Mouse (Mus musculus) common myeloid progenitor, adult 5-6 weeks (primary cell): ENCODE data around the gene Fbxo46. TPM values are rescaled to one million over a fixed set of nuclear protein-coding genes. Genes with fewer than 3 reads are reported as not detected.
"Not testable (repeated sequence)": the region's sequence is repeated elsewhere in the genome, so short reads cannot be mapped to it uniquely, and the experiment has no call there.

Experiments used
- ATAC-seq: replicated peaks from 2 replicates; pipeline ENCODE4 v1.8.0; 2016; ENCODE audit warnings: low read depth, mild to moderate bottlenecking, moderate TSS enrichment, inconsistent platforms; ENCODE audit not compliant: poor library complexity, severe bottlenecking
- total RNA-seq: library from RNA; stranded (forward); fragments of 200-1000, 187-1606 nt; gene quantifications from 2 replicates; pipeline ENCODE4 v1.2.3, GENCODE M21; 2017

Fbxo46 gene
- total RNA-seq, 1 experiment from 2014 or later = 6.6 TPM

DNA sequence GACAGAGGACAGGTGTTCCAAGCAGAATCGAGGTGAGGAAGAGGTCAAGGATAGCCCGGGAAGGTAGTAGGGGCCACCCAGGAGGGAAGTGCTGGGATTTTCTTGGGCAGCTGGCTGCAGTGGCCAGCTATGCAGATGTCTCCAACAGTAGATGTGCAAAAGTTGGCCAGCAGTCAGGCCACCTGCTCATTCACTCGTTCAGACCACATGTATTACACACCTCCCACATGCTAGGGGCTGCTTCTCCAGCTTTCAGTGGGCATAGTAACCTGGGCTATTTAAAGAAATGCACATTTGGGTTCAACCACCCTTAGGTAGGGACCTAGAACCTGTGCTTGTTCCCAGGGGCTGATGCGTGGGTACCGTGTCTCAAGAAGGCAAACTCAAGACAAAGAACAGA is 8.1 kb downstream of the Fbxo46 start:
- no peak for ATAC-seq

DNA sequence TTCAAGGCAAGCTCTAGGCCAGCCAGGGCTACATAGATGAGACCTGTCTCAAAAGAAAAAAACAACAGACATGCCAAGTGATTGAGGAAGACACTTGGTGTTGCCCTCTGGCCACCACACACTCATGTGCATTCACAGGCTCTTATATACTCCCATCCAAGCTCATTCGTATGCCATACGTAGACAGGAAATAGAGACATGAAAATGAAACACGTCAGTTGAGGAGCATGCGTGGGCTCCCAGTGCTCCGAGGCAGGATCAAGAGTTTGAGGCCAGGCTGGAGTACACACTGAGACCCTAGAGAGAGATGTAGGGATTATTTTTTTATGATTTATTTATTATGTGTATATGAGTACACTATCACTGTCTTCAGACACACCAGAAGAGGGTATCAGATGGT is 9.7 kb downstream of the Fbxo46 start:
- ATAC-seq = no peak

DNA sequence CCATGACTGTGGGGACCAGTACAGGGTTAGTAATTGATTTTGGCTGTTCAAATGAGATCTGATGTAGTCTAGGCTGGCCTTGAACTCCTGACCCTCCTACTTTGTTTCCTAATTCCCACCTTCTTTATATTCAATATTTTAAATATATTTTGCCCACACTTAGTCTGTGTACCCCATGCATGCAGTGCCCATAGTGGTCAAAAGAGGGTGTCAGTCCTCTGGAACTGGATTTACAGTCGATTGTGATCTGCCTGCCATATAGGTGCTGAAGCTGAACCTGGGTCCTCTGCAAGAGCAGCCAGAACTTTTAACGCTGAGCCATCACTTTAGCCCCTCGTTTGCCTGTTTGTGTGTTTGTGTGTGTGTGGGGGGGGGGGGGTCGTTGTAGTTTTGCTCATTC is 11.0 kb downstream of the Fbxo46 start:
- ATAC-seq = no peak

- ATAC-seq = peak; percentile 99
Measured at GRCm38 (mm10) chr7:19131324-19131848, 11.7 kb downstream of the Fbxo46 start.

DNA sequence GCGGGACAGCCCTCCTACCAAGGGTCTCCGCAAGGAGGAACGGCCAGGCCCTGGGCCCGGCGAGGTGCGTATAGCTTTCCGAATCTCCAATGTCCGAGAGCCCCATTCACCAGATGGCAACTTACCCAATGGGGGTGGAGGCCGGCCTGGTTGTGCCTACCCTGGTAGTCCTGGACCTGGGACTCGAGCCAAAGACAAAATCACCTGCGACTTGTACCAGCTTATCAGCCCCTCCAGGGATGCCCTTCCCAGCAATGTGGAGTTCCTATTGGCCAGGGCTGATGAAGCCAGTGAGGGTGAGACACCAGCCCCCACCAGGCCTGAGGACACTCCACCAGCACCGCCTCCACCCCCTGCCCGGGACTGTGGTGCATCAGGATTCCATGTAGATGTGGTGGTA is 16.5 kb downstream of the Fbxo46 start:
- no peak for ATAC-seq

GRCm38 (mm10) chr7:19136673-19137334 is 17.1 kb downstream of the Fbxo46 start:
- peak; percentile 33; the same call in 1 of the 2 replicates for ATAC-seq

DNA sequence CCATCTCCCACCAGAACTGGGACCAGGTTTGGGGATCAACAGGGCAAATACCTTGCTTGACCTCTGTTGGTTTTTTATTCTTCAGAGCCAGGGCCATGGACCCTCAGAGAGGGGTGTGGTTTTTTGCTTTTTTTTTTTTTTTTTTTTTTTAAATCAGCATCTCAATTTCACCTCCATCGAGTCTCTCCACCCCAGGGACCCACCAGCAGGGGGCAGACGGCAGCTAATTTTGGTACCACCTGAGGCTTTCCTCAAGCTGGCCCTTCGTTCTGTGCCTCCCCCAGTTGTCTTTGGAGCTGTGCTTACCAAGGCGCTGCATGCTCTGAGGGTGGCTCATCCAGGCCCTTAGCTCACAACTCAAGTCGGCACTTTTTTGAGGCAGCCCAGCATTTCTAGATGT is 17.7 kb downstream of the Fbxo46 start:
- ATAC-seq = peak; percentile 65; the same call in 1 of the 2 replicates

DNA sequence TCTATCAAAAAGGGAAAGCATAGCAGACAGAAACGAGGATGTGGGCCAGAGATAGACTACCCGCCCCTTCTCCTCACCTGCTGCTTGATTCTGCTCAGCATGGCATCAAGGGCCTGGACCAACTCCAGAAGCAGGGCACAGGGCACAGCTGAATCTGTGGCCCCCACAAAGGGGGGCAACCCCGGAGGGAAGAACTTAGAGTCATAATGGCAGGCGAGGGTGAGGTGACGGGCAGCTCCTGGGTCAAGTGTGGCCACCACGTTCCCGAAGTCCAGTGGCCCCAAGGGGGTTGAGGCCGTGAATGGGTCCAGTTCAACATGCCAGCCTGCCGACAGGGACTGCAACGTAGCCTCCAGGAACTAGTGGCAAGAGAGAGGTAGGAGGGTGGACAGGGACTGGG is 27.1 kb downstream of the Fbxo46 start:
- ATAC-seq = no peak

DNA sequence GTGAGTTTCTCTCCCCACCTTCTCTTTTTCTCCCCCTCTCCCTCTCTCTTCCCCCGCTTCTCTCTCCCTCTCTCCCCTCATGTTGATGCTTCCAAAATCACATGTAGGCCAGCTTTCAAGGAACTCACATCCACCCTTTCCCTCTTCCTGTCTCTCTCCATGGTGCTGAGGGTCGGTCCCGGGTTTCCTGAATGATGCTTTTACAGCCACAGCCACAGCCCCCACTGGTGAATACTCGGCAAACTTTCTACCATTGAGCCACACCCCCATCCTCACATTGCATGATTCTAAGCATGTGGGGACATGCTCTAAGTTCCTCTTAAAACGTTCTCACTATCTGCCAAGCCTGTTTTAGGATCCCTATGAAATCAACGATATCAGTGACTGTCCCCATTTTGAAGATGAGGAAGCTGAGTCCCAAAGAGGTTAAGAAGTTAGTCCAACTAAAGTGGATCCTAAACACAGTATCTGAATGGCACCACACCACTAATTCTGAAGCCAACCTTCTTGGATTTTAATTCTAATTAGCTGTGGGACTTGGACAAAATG is 27.9 kb downstream of the Fbxo46 start:
- no peak for ATAC-seq

DNA sequence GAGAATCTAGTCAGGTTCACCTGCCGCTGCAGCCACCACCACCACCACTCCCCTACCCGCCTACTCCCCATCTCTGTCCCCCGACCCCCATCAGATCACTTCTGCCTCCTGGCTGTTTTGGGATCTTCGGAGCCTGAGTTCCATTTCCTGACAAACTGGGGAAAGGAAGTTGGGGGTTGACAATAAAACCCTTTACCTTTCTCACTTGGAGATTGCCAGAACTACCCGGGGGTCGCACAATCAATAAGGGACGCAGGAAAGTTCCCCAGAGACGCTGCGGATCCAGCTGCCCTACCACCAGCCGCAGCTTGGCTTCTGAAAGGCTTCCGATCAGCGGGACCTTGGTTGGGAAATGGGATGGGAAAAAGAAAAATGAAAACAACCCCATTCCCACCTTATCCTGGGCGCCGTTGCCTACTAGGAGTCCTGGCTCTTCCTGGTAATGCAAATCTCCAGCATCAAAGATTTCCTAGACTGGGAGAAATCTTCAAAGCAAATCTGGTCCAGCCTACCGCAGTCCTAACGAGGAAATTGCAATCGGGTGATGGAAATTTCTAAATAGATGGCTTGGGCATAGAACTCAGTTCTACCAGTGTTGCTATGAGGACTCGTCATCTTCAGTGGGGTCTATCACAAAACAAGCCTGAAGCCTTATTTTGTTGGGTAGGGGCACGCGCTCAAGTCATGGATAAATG is 28.7 kb downstream of the Fbxo46 start:
- ATAC-seq = no peak

GRCm38 (mm10) chr7:19148875-19149541 is 29.3 kb downstream of the Fbxo46 start, which contains the start of gene Qpctl:
Qpctl (minus strand) TSS chr7:19149291.
- ATAC-seq = peak; percentile 87

DNA sequence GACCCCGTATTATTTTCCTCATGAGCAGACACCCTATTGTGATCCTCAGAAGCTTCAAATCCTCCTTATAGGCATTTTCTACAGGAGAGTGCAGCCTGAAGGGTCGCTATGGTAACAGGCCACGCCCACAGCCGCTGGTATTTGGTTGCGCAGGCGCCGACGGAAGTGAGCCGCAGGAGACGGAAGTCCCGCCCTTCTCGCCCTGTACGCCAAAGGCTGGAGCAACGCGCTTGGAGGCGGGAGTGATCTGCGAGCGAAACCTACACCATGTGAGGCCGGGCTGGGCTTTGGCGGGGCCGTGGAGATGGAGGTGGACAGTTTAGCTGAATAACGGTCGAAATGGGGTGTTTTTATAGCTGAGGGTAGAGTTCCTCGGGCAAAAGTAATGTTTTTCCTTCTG is 30.0 kb downstream of the Fbxo46 start, which contains the start of gene Snrpd2:
Snrpd2 (plus strand) TSS at position 97 of the 400 bp plus-strand sequence.
- peak; percentile 78 for ATAC-seq

GRCm38 (mm10) chr7:19151121-19151520 is 31.5 kb downstream of the Fbxo46 start:
- ATAC-seq = not testable (repeated sequence)

DNA sequence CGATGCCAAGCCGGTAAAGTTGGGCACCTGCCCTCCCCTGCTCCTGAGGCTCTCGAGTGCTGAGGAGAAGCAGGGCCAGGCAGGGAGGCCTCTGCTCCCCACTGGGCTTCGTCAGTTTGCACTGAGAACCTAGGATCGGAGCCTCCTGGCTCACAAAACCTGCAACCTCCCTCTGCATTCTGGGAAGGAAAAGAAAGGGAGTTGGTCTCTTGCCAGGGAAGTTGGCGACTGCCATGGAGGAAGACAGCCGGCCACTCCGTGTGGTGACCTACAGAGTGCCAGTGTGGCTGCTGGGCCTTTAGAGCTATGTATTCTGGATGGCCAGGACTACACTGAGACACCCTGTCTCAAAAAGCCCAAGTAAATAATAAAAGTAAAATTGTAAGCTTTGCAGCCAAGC is 35.1 kb downstream of the Fbxo46 start:
- ATAC-seq = no peak

GRCm38 (mm10) chr7:19155825-19156475 is 36.3 kb downstream of the Fbxo46 start:
- ATAC-seq = no peak

- ATAC-seq = peak; percentile 96
Measured at GRCm38 (mm10) chr7:19157160-19157800, 37.6 kb downstream of the Fbxo46 start.

DNA sequence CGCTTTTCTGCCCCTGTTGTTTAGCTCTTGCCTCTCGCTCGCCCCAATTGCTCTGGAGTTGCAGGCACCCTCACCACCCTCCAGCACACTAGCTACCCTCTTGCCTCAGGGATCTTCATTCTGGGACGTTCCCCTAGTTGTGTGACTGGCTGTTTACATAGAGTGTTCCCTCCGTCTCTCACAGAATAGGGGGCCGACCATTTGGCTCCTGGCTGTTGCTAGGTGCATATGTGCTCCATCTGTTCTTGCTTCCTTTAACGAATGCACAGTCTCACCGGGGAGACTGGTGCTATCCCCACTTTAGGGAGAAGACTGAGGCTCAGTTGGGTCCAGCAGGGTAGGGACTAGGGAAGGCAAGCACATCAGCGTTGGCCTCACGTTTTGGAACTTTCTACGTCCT is 38.9 kb downstream of the Fbxo46 start:
- no peak for ATAC-seq

DNA sequence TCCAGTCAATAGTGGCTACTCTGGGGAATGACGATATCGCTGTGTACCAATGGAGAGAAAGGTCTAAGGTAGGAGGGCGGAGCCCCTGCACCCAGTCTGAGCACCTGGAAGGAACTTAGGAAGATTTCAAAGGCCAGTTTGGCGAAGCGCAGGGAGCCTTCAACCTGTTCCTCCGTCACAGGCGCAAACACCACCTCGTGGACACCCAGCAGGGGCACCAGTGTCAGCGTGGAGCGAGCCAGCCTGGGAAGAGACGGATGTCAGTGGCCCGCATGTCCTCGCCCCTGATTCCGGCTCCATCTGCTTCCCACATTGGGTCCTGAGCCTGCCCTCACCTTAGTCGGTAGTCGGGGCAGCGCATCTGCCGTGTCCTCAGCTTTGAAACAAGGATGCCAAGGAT is 39.8 kb downstream of the Fbxo46 start:
- ATAC-seq = no peak

DNA sequence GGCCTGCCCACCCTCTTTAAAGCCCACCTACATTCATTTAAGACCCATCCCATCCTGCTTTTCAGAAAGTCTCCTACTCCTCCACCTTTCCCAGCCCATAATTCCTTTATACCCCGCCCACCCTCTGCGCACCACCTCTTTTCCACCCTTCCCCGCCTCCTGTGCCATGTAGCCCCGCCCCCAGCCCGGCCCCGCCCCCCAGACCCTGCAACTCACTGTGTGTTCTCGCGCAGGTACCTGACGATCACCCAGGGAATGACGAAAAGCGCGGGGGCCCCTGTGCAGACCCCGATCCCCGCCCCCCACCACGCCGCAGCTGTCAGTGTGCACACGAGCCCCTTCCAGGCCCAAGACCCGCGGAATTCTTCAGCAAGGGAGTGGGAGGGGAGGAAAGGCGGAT is 40.5 kb downstream of the Fbxo46 start:
- no peak for ATAC-seq

- ATAC-seq = no peak
Measured at GRCm38 (mm10) chr7:19162928-19163327, 43.3 kb downstream of the Fbxo46 start.
